10 mouse cellular contexts compared by ENCODE assay signal in the genomic region with DNA sequence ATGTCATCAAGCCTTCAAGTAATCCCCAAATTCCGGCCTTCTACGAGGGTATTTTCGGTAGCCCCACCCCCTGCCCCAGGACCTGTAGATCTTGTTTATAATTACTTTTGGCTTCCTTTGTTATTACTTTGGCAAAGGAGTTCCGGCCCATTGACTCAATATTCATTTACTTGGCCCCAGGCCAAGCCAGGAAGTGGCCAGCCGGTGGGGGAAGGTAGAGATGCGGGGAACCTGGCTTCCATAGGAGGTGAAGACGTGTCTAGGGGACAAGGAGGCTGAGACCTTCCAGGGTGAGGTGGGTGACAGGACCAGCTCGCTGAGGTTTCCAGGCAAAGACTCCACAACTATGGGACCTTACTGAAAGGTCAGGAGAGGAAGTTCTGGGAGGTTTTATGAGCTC. TPM values are rescaled to one million over a fixed set of nuclear protein-coding genes. Genes with fewer than 3 reads are reported as not detected.
DNase-seq lines count a peak whose midpoint lies in the region; ATAC-seq and TF ChIP-seq lines count a peak whose summit lies in the region.
"Had no signal": no experiment of that assay in that cellular context is flagged by ENCODE, and none has a peak within 500 bp of the region (broad histone marks: within the 10 kb centered on the region; RNA-seq: fewer than 3 reads in every experiment).

No protein-coding gene starts in this region.

- H3K36me3 ChIP-seq in hindbrain, embryonic 16.5 days (ENCODE audit: control insufficient read depth, insufficient read depth, low read length), result no peaks in the 10 kb centered on the region
- H3K36me3 ChIP-seq: G1E; limb, embryonic 13.5 days had no signal

- intact Hi-C loops in gastrocnemius, adult 2 months (cut with DNase I), result loop anchor here (5.0 kb wide), 2 partner anchors 37 to 137 kb away; partner anchors contain the start of gene Epb41l4b

- peak; percentile 45 for DNase-seq in gastrocnemius, adult 2 months
- DNase-seq in gastrocnemius, adult 8-10 months (ENCODE audit: low spot score in 2 of 2), result no peak
- DNase-seq in ES-CJ7 (ENCODE audit: low read depth, low spot score), result peak; percentile 79
- peak; percentile 61 to 68 for DNase-seq in kidney, adult 8-10 months
- peak; percentile 53 for DNase-seq in lung, postnatal 36 days
- no peak for DNase-seq in frontal cortex, adult 2 months (ENCODE audit: extremely low spot score in 1 of 2, low spot score in 1 of 2)

- peak overlapping the region; percentile 72; the same call in 1 of the 2 replicates for H3K27ac ChIP-seq in gastrocnemius, adult 2 months
- H3K27ac ChIP-seq in hindbrain, embryonic 16.5 days (ENCODE audit: low read depth, low read length), result no peak overlapping the region
- H3K27ac ChIP-seq: limb, embryonic 13.5 days had no signal

- 24% methylated on average over 8 of the region's 8 CpGs for WGBS in hindbrain, embryonic 16.5 days

- H3K27me3 ChIP-seq in hindbrain, embryonic 16.5 days (replicated peaks; ENCODE audit: control insufficient read depth, insufficient read depth, low read length), result no peaks in the 10 kb centered on the region
- H3K27me3 ChIP-seq: limb, embryonic 13.5 days had no signal

- H3K9ac ChIP-seq in hindbrain, embryonic 16.5 days (ENCODE audit: low read depth, low read length), result no peak overlapping the region
- H3K9ac ChIP-seq: limb, embryonic 13.5 days had no signal

- no peak overlapping the region for H3K4me2 ChIP-seq in hindbrain, embryonic 16.5 days (ENCODE audit: low read length)
- H3K4me2 ChIP-seq: limb, embryonic 13.5 days had no signal

- H3K9me3 ChIP-seq in hindbrain, embryonic 16.5 days (ENCODE audit: control insufficient read depth, low read length), result no peaks in the 10 kb centered on the region
- H3K9me3 ChIP-seq: limb, embryonic 13.5 days had no signal

- no peak for ATAC-seq in cerebellum, adult (ENCODE audit: insufficient number of reproducible peaks, low FRiP score, low TSS enrichment)
- ATAC-seq in hindbrain, embryonic 16.5 days, result no peak

- H3K4me3 ChIP-seq in gastrocnemius, adult 2 months, result peak overlapping the region; percentile 30
- H3K4me3 ChIP-seq in hindbrain, embryonic 16.5 days (ENCODE audit: low read length), result no peak overlapping the region
- H3K4me3 ChIP-seq: limb, embryonic 13.5 days had no signal

- TF ChIP-seq CTCF in gastrocnemius, adult 2 months (IDR thresholded peaks at IDR 0.05), result no peak

- peaks cover 4% of the 10 kb centered on the region; the same call in 1 of the 2 replicates for H3K4me1 ChIP-seq in hindbrain, embryonic 16.5 days (ENCODE audit: control insufficient read depth, insufficient read depth, low read depth, low read length)

RNA-seq across cellular contexts. Expression of gene Ptpn3, which starts 22.4 kb away (rescaled TPM):
- total RNA-seq in gastrocnemius, adult 2 months (2021), result 10 to 100 TPM; 29.8 to 77.3 TPM
- 10 to 100 TPM; 30.8 to 43.4 (median 37.4) TPM for total RNA-seq in gastrocnemius, adult 8-10 months (2022)
- polyA plus RNA-seq in frontal cortex, adult 2 months (2012; rRNA removed), result 16.4 and 18.9 TPM in 2 replicates
- polyA plus RNA-seq in hindbrain, embryonic 16.5 days (2015; fragmentation: Nextera tagmentation; extraction: Ambion mirVana), result 2.8 and 4.2 TPM in 2 replicates
- polyA plus RNA-seq: G1E had no signal

Comparison
In these comparisons a context has a peak if more than half of its experiments do, and no peak if none do; other contexts are left out.
1. DNase-seq: peak in gastrocnemius, adult 2 months (single experiment), ES-CJ7 (single experiment), kidney, adult 8-10 months (2 of 2) and lung, postnatal 36 days (single experiment); none in gastrocnemius, adult 8-10 months (0 of 2) and frontal cortex, adult 2 months (0 of 2).